Mouse (Mus musculus) forebrain, embryonic 12.5 days (tissue): ENCODE measurements around the gene Ptbp1. TPM values are rescaled to one million over a fixed set of nuclear protein-coding genes. Genes with fewer than 3 reads are reported as not detected.
"Not testable (repeated sequence)": the region's sequence is repeated elsewhere in the genome, so short reads cannot be mapped to it uniquely, and the experiment has no call there.

Experiments
- ATAC-seq: fragments of 200-750 bp; cut with Nextera tagmentation; 2 replicates; pipeline ENCODE4 v1.8.0; 2017; ENCODE audit warnings: moderate TSS enrichment; ENCODE audit not compliant: low FRiP score
- H3K27ac ChIP-seq: fragments of 300-500 bp; sonication (generic); 2 replicates; pipeline ENCODE4 v1.5.1; 2016; ENCODE audit warnings: mild to moderate bottlenecking
- H3K27me3 ChIP-seq: fragments of 300-500 bp; sonication (generic); 2 replicates; pipeline ENCODE4 v1.6.1; 2016; ENCODE audit warnings: mild to moderate bottlenecking
- H3K36me3 ChIP-seq: fragments of 300-500 bp; sonication (generic); replicated peaks from 2 replicates; pipeline ENCODE4 v1.6.1; 2016; ENCODE audit warnings: mild to moderate bottlenecking
- H3K4me1 ChIP-seq: fragments of 300-500 bp; sonication (generic); 2 replicates; pipeline ENCODE4 v1.6.1; 2016
- H3K4me2 ChIP-seq: fragments of 300-500 bp; sonication (generic); 2 replicates; pipeline ENCODE4 v1.6.1; 2016; ENCODE audit warnings: mild to moderate bottlenecking, moderate library complexity
- H3K4me3 ChIP-seq: fragments of 300-500 bp; sonication (generic); replicated peaks from 2 replicates; pipeline ENCODE4 v1.5.1; 2016; ENCODE audit warnings: mild to moderate bottlenecking
- H3K9ac ChIP-seq: fragments of 300-500 bp; sonication (generic); 2 replicates; pipeline ENCODE4 v1.6.1; 2016; ENCODE audit warnings: mild to moderate bottlenecking
- H3K9me3 ChIP-seq: fragments of 300-500 bp; sonication (generic); 2 replicates; pipeline ENCODE4 v1.6.1; 2016
- WGBS: fragments of 180-500 bp; shearing (Covaris S2); methylation state at CpG from one replicate; pipeline ENCODE4 v1.1.7; 2016; 5-methylcytosine and 5-hydroxymethylcytosine counted together
- polyA plus RNA-seq: library from polyadenylated mRNA; unstranded; fragments of >200 nt; fragmentation: Nextera tagmentation; extraction: Ambion mirVana; gene quantifications from 2 replicates; pipeline ENCODE4 v1.2.1, GENCODE M21; 2016

Ptbp1 gene
- polyA plus RNA-seq, 1 experiment from 2014 or later: 223 TPM

DNA sequence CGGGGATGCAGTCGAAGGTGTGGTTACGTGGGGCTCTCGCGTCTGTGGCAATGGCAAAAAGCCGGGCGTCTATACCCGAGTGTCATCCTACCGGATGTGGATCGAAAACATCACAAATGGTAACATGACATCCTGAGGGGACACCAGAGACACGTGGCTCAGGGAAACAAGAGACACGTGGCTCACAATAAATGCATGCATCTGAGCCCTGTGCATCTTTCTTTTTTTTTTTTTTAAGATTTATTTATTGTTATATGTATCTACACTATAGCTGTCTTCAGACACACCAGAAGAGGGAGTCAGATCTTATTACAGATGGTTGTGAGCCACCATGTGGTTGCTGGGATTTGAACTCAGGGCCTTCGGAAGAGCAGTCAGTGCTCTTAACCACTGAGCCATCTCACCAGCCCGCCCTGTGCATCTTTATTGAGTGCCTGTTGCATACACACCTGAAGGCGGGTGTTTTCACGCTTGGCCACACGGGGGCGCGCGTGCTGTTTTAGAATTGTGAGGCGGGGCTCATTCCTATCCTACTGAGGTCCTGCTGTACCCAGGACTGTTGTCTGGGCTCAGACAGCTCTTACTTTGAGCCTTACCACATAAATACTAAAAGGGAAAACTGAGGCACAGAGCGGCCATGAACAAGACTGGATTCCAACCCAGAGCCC lies 38.4 kb downstream of the Ptbp1 start:
- peaks cover 33% of the 10 kb centered on the region for H3K36me3 ChIP-seq
- not testable (repeated sequence) for H3K4me2 ChIP-seq, H3K4me1 ChIP-seq, H3K4me3 ChIP-seq, H3K9me3 ChIP-seq, H3K9ac ChIP-seq
- peaks cover 51% of the 10 kb centered on the region for H3K27me3 ChIP-seq
- ATAC-seq: peak; percentile 66
- H3K27ac ChIP-seq: 0 out of 2 replicates have a peak overlapping the region, but pooled peaks have one; percentile 36
- 44% methylated on average over 22 of the region's 22 CpGs for whole genome bisulfite sequencing

DNA sequence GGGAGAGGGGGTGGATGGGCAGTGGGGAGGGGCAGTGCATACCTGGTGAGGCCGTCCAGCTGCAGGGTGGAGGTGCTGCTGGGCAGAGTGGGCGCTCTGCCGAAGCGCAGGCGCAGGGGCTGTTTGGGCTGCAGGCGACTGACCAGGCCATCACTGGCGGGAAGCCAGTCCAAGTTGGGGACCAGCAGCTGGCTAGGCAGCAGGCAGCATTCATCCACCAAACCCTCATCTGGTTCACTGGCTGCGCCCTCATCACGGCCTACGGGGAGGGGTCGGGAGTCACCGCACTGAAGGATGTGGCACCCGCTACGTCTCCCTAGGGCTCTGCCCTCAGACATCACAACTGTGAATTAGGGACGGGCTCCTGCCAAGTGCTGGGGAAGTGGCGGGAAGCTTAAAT lies 42.1 kb downstream of the Ptbp1 start:
- Histone ChIP-seq H3K4me2 (no peak overlapping the region), H3K9ac (no peak overlapping the region), H3K4me3 (no peak overlapping the region), H3K27ac (no peak overlapping the region), H3K36me3 (peaks cover 59% of the 10 kb centered on the region), H3K9me3 (no peaks in the 10 kb centered on the region), H3K4me1 (peaks cover 12% of the 10 kb centered on the region), H3K27me3 (peaks cover 61% of the 10 kb centered on the region)
- 93% methylated on average over 16 of the region's 16 CpGs for WGBS
- no peak for ATAC-seq

DNA sequence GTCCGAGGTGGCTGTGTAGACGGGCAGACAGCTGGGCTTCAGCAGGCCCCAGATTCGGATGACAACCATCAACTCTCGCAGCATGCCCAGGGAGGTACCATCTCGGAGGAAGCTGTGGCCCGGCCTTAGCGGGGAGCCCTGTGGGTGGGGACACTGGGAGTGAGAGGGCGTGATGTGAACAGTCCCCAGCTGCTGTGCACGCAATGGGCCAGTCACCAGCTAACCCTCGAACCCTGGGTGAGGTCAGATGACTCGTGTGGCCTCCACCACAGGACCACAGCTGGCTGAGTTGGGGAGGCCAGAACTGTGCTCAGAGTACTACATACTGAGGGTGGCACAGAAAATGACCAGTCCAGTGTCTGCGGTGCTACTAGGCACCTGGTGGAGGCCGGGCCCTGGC lies 42.6 kb downstream of the Ptbp1 start:
- Histone ChIP-seq H3K4me1 (peaks cover 17% of the 10 kb centered on the region), H3K4me3 (no peak overlapping the region), H3K27ac (no peak overlapping the region), H3K36me3 (peaks cover 59% of the 10 kb centered on the region), H3K27me3 (peaks cover 59% of the 10 kb centered on the region), H3K4me2 (no peak overlapping the region), H3K9ac (no peak overlapping the region), H3K9me3 (no peaks in the 10 kb centered on the region)
- no peak for ATAC-seq
- 88% methylated on average over 13 of the region's 13 CpGs for WGBS

DNA sequence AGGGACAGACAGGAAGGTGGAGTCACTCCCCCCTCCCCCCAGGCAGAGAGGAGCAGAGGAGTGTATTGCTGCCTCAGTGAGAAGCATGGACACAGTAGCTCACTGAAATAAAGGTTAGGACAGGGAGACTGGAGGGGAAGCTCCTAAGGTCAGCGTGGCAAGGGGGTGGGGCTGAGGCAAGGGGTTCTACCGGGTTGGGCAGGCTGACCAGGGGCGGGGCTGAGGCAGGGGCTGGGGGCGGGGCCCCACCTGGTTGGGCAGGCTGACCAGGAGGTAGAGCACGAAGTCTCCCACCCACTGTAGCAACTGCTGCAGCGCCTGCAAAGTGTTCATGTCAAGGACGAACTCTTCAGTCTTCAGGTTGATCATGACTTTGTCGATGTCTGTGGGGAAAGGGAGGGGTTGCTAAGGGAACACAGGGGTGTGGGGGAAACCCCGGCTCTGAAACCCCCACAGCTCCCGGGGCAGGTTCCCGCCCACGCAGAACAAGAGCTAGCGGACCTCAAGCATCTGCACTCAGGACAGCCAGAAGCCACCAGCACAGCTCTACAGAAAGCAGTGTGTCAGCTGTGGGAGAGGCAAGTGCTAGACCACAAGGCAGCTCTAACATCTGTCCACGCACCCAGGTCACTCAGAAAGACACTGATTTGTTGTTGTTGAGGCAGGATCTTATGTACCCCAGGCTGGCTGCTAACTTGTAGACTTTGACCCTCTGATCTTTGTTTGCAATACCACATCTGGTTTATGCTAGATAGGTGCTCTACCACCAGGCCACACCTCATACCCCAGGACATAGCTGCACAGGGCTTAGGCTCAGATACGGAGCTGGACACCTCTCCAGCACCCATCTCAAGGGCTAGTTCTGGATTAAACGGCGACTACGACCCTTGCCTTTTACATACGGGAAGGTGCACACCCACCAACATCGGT lies 43.4 kb downstream of the Ptbp1 start:
- Histone ChIP-seq H3K27ac (no peak overlapping the region), H3K27me3 (peaks cover 60% of the 10 kb centered on the region), H3K4me1 (peaks cover 17% of the 10 kb centered on the region), H3K36me3 (peaks cover 61% of the 10 kb centered on the region), H3K9me3 (no peaks in the 10 kb centered on the region), H3K9ac (no peak overlapping the region), H3K4me3 (no peak overlapping the region), H3K4me2 (no peak overlapping the region)
- ATAC-seq: no peak
- 54% methylated on average over 20 of the region's 20 CpGs for WGBS

DNA sequence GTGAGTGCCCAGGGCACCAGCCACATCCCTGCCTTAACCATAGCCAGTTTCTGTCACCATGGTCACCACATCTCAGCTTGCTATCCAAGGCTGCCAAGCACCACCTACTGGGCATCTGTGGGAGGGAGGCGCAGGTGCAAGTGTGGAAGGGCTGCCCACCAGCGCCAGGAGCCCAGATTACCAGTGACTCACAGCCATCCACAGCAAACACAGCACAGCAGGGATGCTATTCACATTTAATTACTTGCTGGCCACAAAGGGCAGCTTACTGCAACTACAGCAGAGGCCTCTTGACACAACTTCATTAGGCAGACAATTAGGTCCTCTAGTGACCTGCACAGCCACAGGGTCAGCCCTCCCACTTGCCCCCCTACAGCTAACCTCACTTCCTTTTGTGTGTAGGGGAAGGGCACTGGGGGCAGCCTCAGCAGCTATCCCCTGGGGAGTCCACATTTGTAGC lies 46.8 kb downstream of the Ptbp1 start:
- Histone ChIP-seq H3K9me3 (no peaks in the 10 kb centered on the region), H3K27me3 (peaks cover 51% of the 10 kb centered on the region), H3K36me3 (peaks cover 69% of the 10 kb centered on the region), H3K9ac (peak overlapping the region; percentile 29; the same call in 1 of the 2 replicates), H3K4me2 (no peak overlapping the region), H3K27ac (peak overlapping the region; percentile 56), H3K4me3 (no peak overlapping the region), H3K4me1 (peaks cover 17% of the 10 kb centered on the region)
- ATAC-seq: peak; percentile 68
- WGBS: 6% methylated on average over 2 of the region's 2 CpGs

DNA sequence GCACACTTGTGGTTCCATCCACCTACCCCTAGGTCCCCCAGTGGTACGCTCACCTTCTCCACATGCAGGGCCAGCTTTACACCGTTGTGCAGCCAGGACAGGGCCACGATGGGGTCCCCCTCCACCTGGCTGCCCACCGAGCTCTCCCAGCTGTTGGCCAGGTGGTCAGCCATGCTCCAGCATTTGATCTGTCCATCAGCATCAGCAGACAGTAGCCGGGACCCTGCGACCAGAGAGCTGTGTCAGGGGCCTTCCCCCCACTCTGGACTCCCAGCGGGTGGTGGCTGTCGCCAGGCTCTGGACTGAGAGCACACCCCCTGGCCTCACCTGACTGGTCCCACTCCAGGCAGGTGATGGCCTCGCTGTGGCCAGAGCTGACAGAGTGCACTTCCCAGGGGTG lies 52.5 kb downstream of the Ptbp1 start:
- Histone ChIP-seq H3K36me3 (peaks cover 50% of the 10 kb centered on the region), H3K4me1 (peaks cover 12% of the 10 kb centered on the region), H3K27me3 (peaks cover 13% of the 10 kb centered on the region), H3K4me3 (no peak overlapping the region), H3K4me2 (no peak overlapping the region), H3K27ac (no peak overlapping the region), H3K9me3 (no peaks in the 10 kb centered on the region), H3K9ac (no peak overlapping the region)
- no peak for ATAC-seq
- 92% methylated on average over 9 of the region's 9 CpGs for WGBS

DNA sequence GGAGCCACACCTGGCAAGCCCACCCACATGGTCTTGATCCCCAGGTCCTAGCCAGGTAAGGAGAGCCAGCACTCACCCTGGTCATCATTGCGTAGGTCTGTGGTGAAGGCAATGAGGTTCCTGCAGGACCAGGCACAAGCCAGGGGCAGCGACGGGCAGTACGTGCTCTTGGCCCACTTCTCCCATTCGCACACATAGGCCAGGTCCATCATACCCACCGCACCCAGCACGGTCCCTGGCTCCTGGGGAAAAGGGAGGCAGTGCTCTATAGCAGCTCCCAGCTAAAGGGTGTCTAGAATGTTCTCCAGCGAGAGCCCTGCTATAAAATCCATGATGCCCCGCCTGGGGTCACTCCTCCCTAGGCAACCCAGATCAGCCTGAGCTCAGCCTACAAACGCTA lies 53.2 kb downstream of the Ptbp1 start:
- Histone ChIP-seq H3K27me3 (peaks cover 11% of the 10 kb centered on the region), H3K4me2 (peak overlapping the region; percentile 45; the same call in 1 of the 2 replicates), H3K9me3 (no peaks in the 10 kb centered on the region), H3K4me3 (no peak overlapping the region), H3K9ac (no peak overlapping the region), H3K36me3 (peaks cover 57% of the 10 kb centered on the region), H3K27ac (no peak overlapping the region), H3K4me1 (peaks cover 11% of the 10 kb centered on the region)
- ATAC-seq: no peak
- 95% methylated on average over 10 of the region's 10 CpGs for WGBS

DNA sequence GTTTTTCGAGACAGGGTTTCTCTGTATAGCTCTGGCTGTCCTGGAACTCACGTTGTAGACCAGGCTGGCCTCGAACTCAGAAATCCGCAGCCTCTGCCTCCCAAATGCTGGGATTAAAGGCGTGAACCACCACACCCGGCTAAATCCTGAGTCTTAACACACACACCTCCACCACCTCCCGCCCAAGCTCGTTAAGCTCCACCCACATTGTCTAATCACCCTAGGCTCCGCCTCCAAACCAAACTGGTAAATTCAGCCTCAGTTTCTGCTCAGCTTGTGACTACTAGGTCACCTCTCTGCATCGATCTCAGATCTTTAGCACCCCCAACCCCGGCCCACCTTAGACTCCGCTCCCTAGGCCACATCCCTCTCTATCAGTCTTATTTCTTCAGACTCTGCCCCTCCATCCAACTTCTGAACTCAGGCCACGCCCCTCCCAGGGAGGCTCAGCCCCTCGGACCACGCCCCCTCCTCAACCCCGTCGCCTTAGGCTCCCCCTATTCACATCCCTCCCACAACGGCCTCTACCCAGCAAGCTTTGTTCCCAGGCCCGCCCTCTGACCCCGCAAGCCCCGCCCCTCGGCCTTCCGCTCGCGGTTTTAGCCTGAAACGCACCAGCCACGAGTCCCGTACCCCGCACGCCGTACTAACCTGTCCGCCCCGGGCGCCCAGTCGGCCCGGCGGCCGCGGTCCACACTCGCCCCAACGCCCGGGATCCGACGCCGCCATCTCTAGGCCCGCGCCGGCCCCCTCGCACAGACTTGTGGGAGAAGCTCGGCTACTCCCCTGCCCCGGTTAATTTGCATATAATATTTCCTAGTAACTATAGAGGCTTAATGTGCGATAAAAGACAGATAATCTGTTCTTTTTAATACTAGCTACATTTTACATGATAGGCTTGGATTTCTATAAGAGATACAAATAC lies 54.2 kb downstream of the Ptbp1 start, which contains the start of gene Med16:
Med16 (minus strand) TSS at position 757 of the 925 bp plus-strand sequence.
- peak within 1 kb of the TSS; percentile 45 for H3K4me2 ChIP-seq
- peak within 1 kb of the TSS; percentile 85 for H3K9ac ChIP-seq
- peak within 1 kb of the TSS; percentile 69 for H3K4me3 ChIP-seq
- H3K27ac ChIP-seq: peak within 1 kb of the TSS; percentile 97
- H3K36me3 ChIP-seq: peaks cover 54% of the 10 kb centered on the region
- no peaks in the 10 kb centered on the region for H3K9me3 ChIP-seq
- WGBS: 2% methylated on average over 52 of the region's 52 CpGs
- peaks cover under 1% of the 10 kb centered on the region for H3K27me3 ChIP-seq
- H3K4me1 ChIP-seq: peaks cover 11% of the 10 kb centered on the region
- ATAC-seq: peak; percentile 93

DNA sequence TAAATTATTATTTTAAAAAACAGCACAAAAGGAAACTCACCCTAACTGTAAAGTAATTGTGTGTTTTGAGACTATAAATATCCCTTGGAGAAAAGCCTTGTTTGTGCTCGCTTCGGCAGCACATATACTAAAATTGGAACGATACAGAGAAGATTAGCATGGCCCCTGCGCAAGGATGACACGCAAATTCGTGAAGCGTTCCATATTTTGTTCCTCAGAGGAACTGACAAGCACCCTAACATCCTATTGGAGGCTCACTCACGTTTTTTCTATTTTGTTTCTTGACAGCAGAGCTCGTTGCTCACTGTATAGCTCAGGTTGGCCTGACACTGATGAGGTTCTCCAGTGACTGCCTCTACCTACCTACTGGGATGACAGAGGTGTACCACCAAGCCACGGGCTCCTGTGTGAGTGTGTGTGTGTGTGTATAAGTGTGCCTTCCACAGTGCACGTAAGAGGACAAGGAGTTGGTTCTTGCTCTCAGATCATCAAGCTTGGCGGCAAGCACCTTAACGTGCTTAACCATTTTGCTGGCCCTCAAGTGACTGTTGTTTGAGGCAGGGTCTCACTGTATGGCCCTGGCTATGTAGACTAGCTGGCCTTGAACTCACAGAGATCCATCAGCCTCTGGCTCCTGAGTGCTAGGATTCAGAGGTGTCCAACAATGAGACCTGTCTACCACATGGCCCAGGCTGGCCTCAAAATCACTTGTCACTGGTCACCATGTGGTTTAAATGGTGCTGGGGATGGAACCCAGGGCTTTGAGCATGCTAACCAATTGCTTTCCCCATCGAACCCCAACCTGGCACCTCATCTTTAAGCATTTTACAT lies 55.1 kb downstream of the Ptbp1 start:
- 26% methylated on average over 14 of the region's 14 CpGs for WGBS
- ATAC-seq: peak; percentile 55
- H3K4me3 ChIP-seq: peak overlapping the region; percentile 18; the same call in 1 of the 2 replicates
- H3K36me3 ChIP-seq: peaks cover 51% of the 10 kb centered on the region
- no peaks in the 10 kb centered on the region for H3K9me3 ChIP-seq
- peak overlapping the region; percentile 78 for H3K27ac ChIP-seq
- no peaks in the 10 kb centered on the region for H3K27me3 ChIP-seq
- H3K9ac ChIP-seq: peak overlapping the region; percentile 2
- peaks cover 17% of the 10 kb centered on the region for H3K4me1 ChIP-seq
- peak overlapping the region; percentile 45 for H3K4me2 ChIP-seq

DNA sequence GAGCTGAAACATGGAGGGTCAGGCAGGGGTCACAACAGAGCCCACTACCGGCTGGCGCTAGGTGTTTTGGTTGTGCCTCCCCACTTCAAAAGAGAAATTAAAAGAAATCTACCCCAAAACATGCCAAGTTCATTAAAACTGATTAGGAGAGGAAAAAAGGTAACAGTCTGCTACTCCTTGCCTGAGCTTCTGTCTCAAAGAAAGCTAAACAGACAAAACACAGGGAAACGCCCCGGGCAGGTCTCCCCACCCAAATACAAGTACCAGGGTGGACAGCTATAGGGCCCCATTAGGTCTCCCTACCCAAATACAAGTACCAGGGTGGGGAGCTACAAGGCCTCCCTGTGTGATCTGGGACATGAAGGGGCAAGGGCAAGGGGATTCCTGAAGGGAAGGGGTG lies 56.3 kb downstream of the Ptbp1 start, which contains the start of gene Gm26602:
Gm26602 (plus strand) TSS at position 301 of the 400 bp plus-strand sequence.
- no peak within 1 kb of the TSS for H3K4me2 ChIP-seq
- H3K4me1 ChIP-seq: peaks cover 30% of the 10 kb centered on the region
- H3K9me3 ChIP-seq: no peaks in the 10 kb centered on the region
- no peaks in the 10 kb centered on the region; the same call in 1 of the 2 replicates for H3K27me3 ChIP-seq
- H3K27ac ChIP-seq: peak within 1 kb of the TSS; percentile 78
- H3K36me3 ChIP-seq: peaks cover 42% of the 10 kb centered on the region
- ATAC-seq: no peak
- H3K4me3 ChIP-seq: no peak within 1 kb of the TSS
- WGBS: 93% methylated on average over 4 of the region's 4 CpGs
- H3K9ac ChIP-seq: 0 out of 2 replicates have a peak within 1 kb of the TSS, but pooled peaks have one; percentile 25

DNA sequence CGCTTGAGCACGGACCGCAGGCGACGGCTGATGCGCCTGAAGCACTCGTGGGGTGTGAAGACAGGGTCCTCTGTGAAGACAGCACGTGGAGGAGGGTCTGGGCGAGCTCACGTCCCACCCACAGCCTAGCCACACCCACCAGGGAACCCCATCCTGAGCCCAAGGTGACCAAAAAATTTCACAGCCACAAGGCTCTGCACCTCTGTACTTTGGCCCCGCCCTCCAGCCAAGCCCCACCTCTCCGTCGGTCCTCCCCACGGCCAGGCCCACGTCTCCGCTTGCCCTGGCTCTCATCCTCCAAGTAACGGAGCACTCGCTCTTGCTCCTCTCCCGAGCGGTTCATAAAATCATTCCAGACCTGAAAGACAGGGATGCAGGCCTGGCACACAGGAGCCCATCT lies 58.2 kb downstream of the Ptbp1 start:
- WGBS: 72% methylated on average over 20 of the region's 20 CpGs
- H3K9ac ChIP-seq: no peak overlapping the region
- peaks cover 38% of the 10 kb centered on the region for H3K4me1 ChIP-seq
- no peak overlapping the region for H3K4me3 ChIP-seq
- peaks cover 2% of the 10 kb centered on the region for H3K27me3 ChIP-seq
- ATAC-seq: no peak
- H3K9me3 ChIP-seq: no peaks in the 10 kb centered on the region
- peaks cover 27% of the 10 kb centered on the region for H3K36me3 ChIP-seq
- no peak overlapping the region for H3K4me2 ChIP-seq
- no peak overlapping the region for H3K27ac ChIP-seq
